ENCODE assay signal across 19 mouse cellular contexts in the genomic region with DNA sequence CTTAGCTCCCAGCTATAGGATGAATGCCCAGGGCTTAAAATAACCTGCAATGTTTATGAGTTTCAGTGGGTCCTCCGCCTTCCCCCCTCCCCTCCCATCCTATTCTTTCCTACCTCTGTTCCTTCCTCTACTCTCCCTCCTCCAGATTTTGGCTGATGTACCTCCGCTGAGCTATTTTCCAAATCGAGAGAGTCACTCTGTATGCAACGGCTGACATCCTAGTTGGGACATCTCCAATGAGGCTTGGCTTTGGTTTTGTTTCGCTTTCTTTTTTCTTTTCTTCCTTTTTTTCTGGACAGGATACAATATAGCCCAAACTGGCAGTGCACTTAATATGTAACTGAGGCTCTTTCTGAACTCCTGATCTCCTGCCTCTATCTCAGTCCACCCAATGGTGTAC.
DNase-seq lines count a peak whose midpoint lies in the region; ATAC-seq and TF ChIP-seq lines count a peak whose summit lies in the region.
"Had no signal": no experiment of that assay in that cellular context is flagged by ENCODE, and none has a peak within 500 bp of the region (broad histone marks: within the 10 kb centered on the region; RNA-seq: fewer than 3 reads in every experiment).

No protein-coding gene starts in this region.

- no peak for TF ChIP-seq POLR2A in heart, adult 2 months (IDR thresholded peaks at IDR 0.05; ENCODE audit: insufficient read depth, low read depth, low read length)
- TF ChIP-seq POLR2A in bone marrow, adult 2 months (IDR thresholded peaks at IDR 0.05; ENCODE audit: borderline replicate concordance, control insufficient read depth, low read depth, low read length) = no peak

- no peak overlapping the region for H3K4me3 ChIP-seq in heart, adult 2 months
- H3K4me3 ChIP-seq in bone marrow, adult 2 months (replicated peaks; ENCODE audit: control insufficient read depth, low read depth, low read length) = peak overlapping the region; percentile 24
- H3K4me3 ChIP-seq: embryonic facial prominence, embryonic 10.5 days; erythroblast, embryonic 14.5 days; limb, embryonic 12.5 days; neural tube, embryonic 13.5 days had no signal

- 0 out of 2 replicates have a peak, but pooled peaks cover 2% of the 10 kb centered on the region for H3K36me3 ChIP-seq in heart, adult 2 months (ENCODE audit: control insufficient read depth, insufficient read depth, low read length)
- H3K36me3 ChIP-seq: embryonic facial prominence, embryonic 10.5 days; limb, embryonic 12.5 days; neural tube, embryonic 13.5 days had no signal

- TF ChIP-seq EP300 in heart, adult 2 months (IDR thresholded peaks at IDR 0.05; ENCODE audit: insufficient read depth, low read depth, low read length) = no peak

- H3K27ac ChIP-seq in heart, adult 2 months = no peak overlapping the region
- peak overlapping the region; percentile 29; the same call in 1 of the 2 replicates for H3K27ac ChIP-seq in bone marrow, adult 2 months (ENCODE audit: control insufficient read depth, insufficient read depth, low read depth, low read length, poor library complexity)
- H3K27ac ChIP-seq: embryonic facial prominence, embryonic 10.5 days; limb, embryonic 12.5 days; neural tube, embryonic 13.5 days had no signal

- no peaks in the 10 kb centered on the region for H3K27me3 ChIP-seq in heart, adult 2 months (ENCODE audit: control insufficient read depth, insufficient read depth, low read length)
- H3K27me3 ChIP-seq: limb, embryonic 12.5 days; neural tube, embryonic 13.5 days had no signal

- ATAC-seq in hematopoietic stem cell, adult 5-6 weeks (replicated peaks in 1 of 2; ENCODE audit: insufficient read depth in 1 of 2, low FRiP score in 2 of 2, low TSS enrichment in 1 of 2, low read depth in 1 of 2, poor library complexity in 2 of 2, severe bottlenecking in 2 of 2) = peak; percentile 44 to 68; a peak in 3 of 4 replicates

- no peaks in the 10 kb centered on the region for H3K79me2 ChIP-seq in heart, adult 2 months (replicated peaks; ENCODE audit: control insufficient read depth, insufficient read depth, low read length)

- DNase-seq in heart, adult 11 months = peak; percentile 56
- DNase-seq in heart, adult 2 months = no peak
- peak; percentile 17 for DNase-seq in lung, postnatal 10 days
- no peak for DNase-seq in lung, postnatal 4 days
- no peak for DNase-seq in thymus, postnatal 36 days
- no peak for DNase-seq in adrenal gland, adult 2 months
- DNase-seq: B cell, adult 2 months; cerebellum, postnatal 25 days; heart, adult 18-20 months; kidney, adult 9 months; kidney, postnatal 4 days; layer of hippocampus, postnatal 36 days; lung, adult 2 months had no signal

- intact Hi-C loops in heart, adult 2 months (cut with DNase I) = loop anchor here (2.0 kb wide), 1 partner anchor 106 kb away; no protein-coding TSS in a partner anchor

- H3K9ac ChIP-seq in heart, adult 2 months (ENCODE audit: low read depth, low read length) = no peak overlapping the region
- H3K9ac ChIP-seq: limb, embryonic 12.5 days; neural tube, embryonic 13.5 days had no signal

- 44% methylated on average over 5 of the region's 5 CpGs for whole genome bisulfite sequencing in heart, adult 2 months
- 14% methylated on average over 5 of the region's 5 CpGs for WGBS in bone marrow, adult 2 months

- H3K4me1 ChIP-seq in heart, adult 2 months (ENCODE audit: control insufficient read depth, insufficient read depth, low read length) = peaks cover 7% of the 10 kb centered on the region
- peaks cover 9% of the 10 kb centered on the region; the same call in 1 of the 2 replicates for H3K4me1 ChIP-seq in bone marrow, adult 2 months (ENCODE audit: control insufficient read depth, insufficient read depth, low read length)

- TF ChIP-seq CTCF in heart, adult 2 months (IDR thresholded peaks at IDR 0.05) = no peak
- TF ChIP-seq CTCF in bone marrow, adult 2 months (IDR thresholded peaks at IDR 0.05; ENCODE audit: control insufficient read depth, insufficient read depth, low read length) = no peak

Comparison
In these comparisons a context has a peak if more than half of its experiments do, and no peak if none do; other contexts are left out.
1. DNase-seq: peak in heart, adult 11 months (single experiment) and lung, postnatal 10 days (single experiment); none in heart, adult 2 months (0 of 2), lung, postnatal 4 days (0 of 2), thymus, postnatal 36 days (0 of 2) and adrenal gland, adult 2 months (single experiment).